Mouse (Mus musculus) monocyte, adult 2 months (primary cell): ENCODE data around the gene Arntl.
A peak's percentile ranks its signal among the peaks of the same experiment; 100 is the strongest.

Source experiments
- DNase-seq, 2 experiments: peaks; one replicate each; pipeline ENCODE4 v3.0.0; 2022; ENCODE audit warnings: low spot score in 2 of 2, low read depth in 1 of 2

Arntl gene

GRCm38 (mm10) chr7:113206644-113207470, at the start of gene Arntl:
Gene Arntl (plus strand): TSS chr7:113207465.
- peak; percentile 80 to 87 for DNase-seq

GRCm38 (mm10) chr7:113161077-113161698, 46.1 kb upstream of the Arntl start:
- DNase-seq, result no peak

GRCm38 (mm10) chr7:113164719-113165118, 42.5 kb upstream of the Arntl start:
- no peak for DNase-seq

- no peak for DNase-seq
These were observed 40.2 kb upstream of the Arntl start for GRCm38 (mm10) chr7:113167092-113167491.

GRCm38 (mm10) chr7:113168609-113169008, 38.7 kb upstream of the Arntl start:
- DNase-seq, result no peak

GRCm38 (mm10) chr7:113172425-113172824, 34.8 kb upstream of the Arntl start:
- DNase-seq, result no peak

GRCm38 (mm10) chr7:113175481-113175880, 31.8 kb upstream of the Arntl start:
- no peak for DNase-seq

GRCm38 (mm10) chr7:113178073-113178472, 29.2 kb upstream of the Arntl start:
- DNase-seq, result no peak

- no peak for DNase-seq
These were observed 23.5 kb upstream of the Arntl start for GRCm38 (mm10) chr7:113183787-113184186.

- no peak for DNase-seq
These were observed 22.2 kb upstream of the Arntl start for GRCm38 (mm10) chr7:113185056-113185455.

- DNase-seq, result no peak
These were observed 21.0 kb upstream of the Arntl start for GRCm38 (mm10) chr7:113186041-113186800.

- DNase-seq, result no peak
These were observed 19.2 kb upstream of the Arntl start for GRCm38 (mm10) chr7:113188091-113188490.

GRCm38 (mm10) chr7:113188566-113188965, 18.7 kb upstream of the Arntl start:
- no peak for DNase-seq

- no peak for DNase-seq
These were observed 15.5 kb upstream of the Arntl start for GRCm38 (mm10) chr7:113191787-113192186.

GRCm38 (mm10) chr7:113192714-113193365, 14.4 kb upstream of the Arntl start:
- DNase-seq, result no peak

GRCm38 (mm10) chr7:113193872-113194271, 13.4 kb upstream of the Arntl start:
- DNase-seq, result no peak

- DNase-seq, result no peak
These were observed 12.0 kb upstream of the Arntl start for GRCm38 (mm10) chr7:113195271-113195670.

GRCm38 (mm10) chr7:113196171-113196570, 11.1 kb upstream of the Arntl start:
- DNase-seq, result no peak

GRCm38 (mm10) chr7:113197161-113197775, 10.0 kb upstream of the Arntl start:
- DNase-seq, result peak; percentile 8 to 30

GRCm38 (mm10) chr7:113201584-113201983, 5.7 kb upstream of the Arntl start:
- no peak for DNase-seq
